Mouse (Mus musculus) lung, embryonic 14.5 days (tissue): ENCODE data around the gene Rbfox2. TPM values are rescaled to one million over a fixed set of nuclear protein-coding genes. Genes with fewer than 3 reads are reported as not detected.

ENCODE experiments used
- ATAC-seq: fragments of 200-750 bp; cut with Nextera tagmentation; 2 replicates; pipeline ENCODE4 v1.8.0; 2017; ENCODE audit warnings: mild to moderate bottlenecking, moderate TSS enrichment, moderate library complexity; ENCODE audit not compliant: insufficient read depth
- DNase-seq: peaks from one replicate; pipeline ENCODE4 v3.0.0-alpha.2; 2015
- H3K27ac ChIP-seq: fragments of 300-500 bp; sonication (generic); 2 replicates; pipeline ENCODE4 v1.5.1; 2014; ENCODE audit warnings: low read depth, mild to moderate bottlenecking, moderate library complexity
- H3K27me3 ChIP-seq: fragments of 300-500 bp; sonication (generic); 2 replicates; pipeline ENCODE4 v1.6.1; 2014; ENCODE audit warnings: low read length, control low read depth; ENCODE audit not compliant: insufficient read depth
- H3K36me3 ChIP-seq: fragments of 300-500 bp; sonication (generic); 2 replicates; pipeline ENCODE4 v1.6.1; 2014; ENCODE audit warnings: control low read depth; ENCODE audit not compliant: insufficient read depth
- H3K4me1 ChIP-seq: fragments of 300-500 bp; sonication (generic); 2 replicates; pipeline ENCODE4 v1.6.1; 2014; ENCODE audit warnings: antibody characterized with exemption, control low read depth; ENCODE audit not compliant: insufficient read depth
- H3K4me2 ChIP-seq: fragments of 300-500 bp; sonication (generic); 2 replicates; pipeline ENCODE4 v1.6.1; 2014; ENCODE audit warnings: mild to moderate bottlenecking
- H3K4me3 ChIP-seq: fragments of 300-500 bp; sonication (generic); 2 replicates; pipeline ENCODE4 v1.5.1; 2014; ENCODE audit warnings: low read depth, low read length
- H3K9ac ChIP-seq: fragments of 300-500 bp; sonication (generic); 2 replicates; pipeline ENCODE4 v1.6.1; 2014
- H3K9me3 ChIP-seq: fragments of 300-500 bp; sonication (generic); 2 replicates; pipeline ENCODE4 v1.6.1; 2016; ENCODE audit warnings: low read depth, low read length, control low read depth
- CTCF ChIP-seq: IDR thresholded peaks from 2 replicates; pipeline ENCODE4 v1.5.1; 2016; ENCODE audit warnings: antibody characterized with exemption, low read depth
- WGBS: fragments of 180-500 bp; shearing (Covaris S2); extraction: QIAGEN DNeasy Blood & Tissue Kit; methylation state at CpG from one replicate; pipeline ENCODE4 v1.1.7; 2014; 5-methylcytosine and 5-hydroxymethylcytosine counted together
- polyA plus RNA-seq: library from polyadenylated mRNA; unstranded; fragments of >200 nt; fragmentation: Nextera tagmentation; extraction: Ambion mirVana; gene quantifications from 2 replicates; pipeline ENCODE4 v1.2.1, GENCODE M21; 2014

The Rbfox2 gene
- polyA plus RNA-seq, 1 experiment from 2014 or later, result 55.8 TPM

DNA sequence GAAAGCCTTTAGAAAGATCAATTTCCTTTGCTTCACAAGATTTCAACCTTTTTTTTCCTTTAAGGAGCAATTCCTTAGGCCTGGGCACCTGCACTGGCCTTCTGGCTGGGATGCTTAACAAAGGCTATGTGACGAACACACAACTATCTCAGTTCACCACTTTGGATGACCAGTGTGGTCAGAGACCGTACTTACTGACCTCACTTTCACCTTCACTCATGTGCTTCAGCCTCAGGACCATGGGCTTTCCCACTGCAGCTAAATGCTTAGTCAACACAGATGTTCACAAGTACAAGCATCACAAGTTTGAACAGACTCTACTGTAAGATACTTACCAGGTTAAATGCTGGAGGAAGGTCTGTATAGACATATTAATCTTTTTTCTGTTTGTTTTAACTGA is 194.4 kb downstream of the Rbfox2 start:
- peaks cover 64% of the 10 kb centered on the region for H3K36me3 ChIP-seq
- 81% methylated on average over 2 of the region's 2 CpGs for WGBS

DNA sequence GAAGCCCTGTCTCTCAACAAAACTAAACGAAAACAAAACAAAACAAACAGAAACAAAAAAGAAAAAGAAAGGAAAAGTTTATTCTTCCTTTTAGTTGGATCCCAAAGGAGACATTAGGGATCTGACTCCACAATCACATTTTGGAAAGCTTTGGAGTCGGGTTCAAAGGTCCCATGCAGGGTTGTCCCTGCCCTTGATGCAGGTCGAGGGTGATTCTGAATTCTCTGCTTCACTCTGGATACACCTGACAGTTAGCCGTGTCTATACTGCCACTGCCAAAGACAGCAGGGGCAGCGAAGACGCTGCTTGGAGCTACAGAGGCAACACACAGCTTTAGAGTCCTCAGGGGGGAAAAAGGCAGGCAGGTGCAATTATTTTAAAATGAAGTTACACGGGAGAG is 194.9 kb downstream of the Rbfox2 start:
- ATAC-seq, result no peak
- Histone ChIP-seq H3K4me2 (no peak overlapping the region), H3K4me1 (no peaks in the 10 kb centered on the region), H3K4me3 (no peak overlapping the region), H3K27me3 (no peaks in the 10 kb centered on the region), H3K9me3 (no peaks in the 10 kb centered on the region), H3K27ac (no peak overlapping the region), H3K9ac (no peak overlapping the region), H3K36me3 (peaks cover 68% of the 10 kb centered on the region)
- TF ChIP-seq CTCF, result no peak
- no peak for DNase-seq
- 76% methylated on average over 7 of the region's 7 CpGs for WGBS

More for the DNA sequence above, 194.4 kb downstream of the Rbfox2 start:
- Histone ChIP-seq H3K27ac (no peak overlapping the region), H3K9me3 (no peaks in the 10 kb centered on the region), H3K27me3 (no peaks in the 10 kb centered on the region), H3K9ac (no peak overlapping the region), H3K4me3 (no peak overlapping the region), H3K4me1 (no peaks in the 10 kb centered on the region), H3K4me2 (no peak overlapping the region)
- DNase-seq, result no peak
- no peak for ATAC-seq
- no peak for TF ChIP-seq CTCF

DNA sequence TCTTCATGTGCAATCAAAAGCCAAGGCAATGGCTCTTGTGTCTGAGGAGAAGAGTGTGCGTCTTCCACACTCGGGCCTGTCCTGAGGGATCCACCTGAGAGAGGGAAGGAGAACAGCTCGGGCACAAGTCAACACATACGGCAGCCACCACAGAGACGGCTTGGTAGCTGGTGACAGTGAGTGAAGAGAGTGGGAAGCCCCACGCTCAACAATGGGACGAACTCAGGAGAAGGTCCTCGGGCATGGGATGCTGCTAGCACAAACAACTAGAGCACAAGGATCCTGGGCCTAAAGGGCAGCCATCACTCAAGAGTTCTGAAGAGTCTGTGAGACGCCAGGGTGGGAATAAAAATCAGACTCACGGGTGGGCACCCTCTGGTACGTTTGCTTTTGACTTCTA is 196.4 kb downstream of the Rbfox2 start:
- H3K36me3 ChIP-seq, result peaks cover 56% of the 10 kb centered on the region
- no peak for TF ChIP-seq CTCF
- no peak for DNase-seq
- H3K4me1 ChIP-seq, result no peaks in the 10 kb centered on the region
- no peaks in the 10 kb centered on the region for H3K9me3 ChIP-seq
- WGBS, result 60% methylated on average over 11 of the region's 11 CpGs
- no peak overlapping the region for H3K9ac ChIP-seq
- H3K27ac ChIP-seq, result no peak overlapping the region
- H3K4me3 ChIP-seq, result no peak overlapping the region
- H3K4me2 ChIP-seq, result no peak overlapping the region
- H3K27me3 ChIP-seq, result no peaks in the 10 kb centered on the region
- no peak for ATAC-seq

DNA sequence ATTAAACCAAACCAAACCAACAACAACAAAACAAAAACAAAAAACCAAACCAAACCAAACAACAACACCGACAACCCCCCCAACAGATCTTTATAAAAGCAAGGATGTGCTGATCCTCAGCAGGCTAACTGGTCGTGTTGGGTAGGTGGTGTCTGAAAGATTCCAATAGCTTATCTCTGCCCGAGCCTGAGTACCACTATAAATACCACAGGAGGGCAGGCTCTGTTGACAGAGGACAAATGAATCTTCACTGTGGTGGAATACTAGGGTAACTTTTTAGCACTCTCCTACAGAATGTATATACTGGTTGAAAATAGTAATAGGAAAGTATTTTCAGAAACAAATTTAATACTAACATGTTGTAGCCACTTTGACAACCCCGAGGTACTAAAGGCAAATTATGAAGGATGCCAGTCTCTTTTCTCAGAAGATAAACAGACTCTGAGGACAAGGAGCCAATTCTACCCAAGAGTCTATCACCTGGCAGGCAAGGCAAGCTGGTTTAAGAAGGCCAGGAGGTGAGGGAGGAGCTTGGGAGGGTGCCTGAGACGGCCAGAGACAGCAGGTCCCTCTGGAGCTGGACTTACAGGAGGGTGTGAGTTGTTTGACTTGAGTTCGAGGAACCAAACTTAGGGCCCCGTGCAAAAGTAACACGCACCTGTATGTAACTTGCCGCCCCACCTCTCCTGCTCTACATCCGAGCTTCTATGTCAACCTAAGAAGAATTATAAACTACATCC is 199.5 kb downstream of the Rbfox2 start:
- TF ChIP-seq CTCF, result no peak
- DNase-seq (no peak), ATAC-seq (no peak)
- Histone ChIP-seq H3K4me1 (no peaks in the 10 kb centered on the region), H3K9me3 (no peaks in the 10 kb centered on the region), H3K27ac (no peak overlapping the region), H3K27me3 (no peaks in the 10 kb centered on the region), H3K4me2 (no peak overlapping the region), H3K4me3 (no peak overlapping the region), H3K36me3 (peaks cover 46% of the 10 kb centered on the region), H3K9ac (no peak overlapping the region)
- 67% methylated on average over 10 of the region's 10 CpGs for WGBS

DNA sequence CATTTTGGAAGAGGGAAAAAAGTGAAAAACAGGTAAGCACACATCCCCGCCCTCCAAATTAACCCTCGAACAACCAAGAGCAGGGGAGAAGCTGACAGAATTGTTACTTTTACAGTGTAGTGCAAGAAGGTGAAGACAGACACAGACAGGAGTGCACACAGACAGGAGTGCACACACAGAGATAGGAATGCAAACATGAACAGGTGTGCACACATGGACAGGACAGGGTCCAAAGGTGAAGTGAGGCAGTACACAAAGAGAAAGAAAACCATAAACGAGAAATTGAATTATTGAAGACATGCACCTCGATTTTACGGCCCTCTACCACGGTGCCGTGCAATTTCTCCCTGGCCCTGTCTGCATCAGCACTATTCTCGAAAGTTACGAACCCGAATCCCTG is 201.5 kb downstream of the Rbfox2 start:
- DNase-seq (no peak), ATAC-seq (no peak)
- no peak overlapping the region for H3K27ac ChIP-seq
- H3K4me2 ChIP-seq, result no peak overlapping the region
- WGBS, result 71% methylated on average over 10 of the region's 10 CpGs
- TF ChIP-seq CTCF, result no peak
- H3K4me1 ChIP-seq, result no peaks in the 10 kb centered on the region
- no peaks in the 10 kb centered on the region for H3K27me3 ChIP-seq
- H3K9ac ChIP-seq, result no peak overlapping the region
- H3K36me3 ChIP-seq, result peaks cover 49% of the 10 kb centered on the region
- no peak overlapping the region for H3K4me3 ChIP-seq
- H3K9me3 ChIP-seq, result no peaks in the 10 kb centered on the region

DNA sequence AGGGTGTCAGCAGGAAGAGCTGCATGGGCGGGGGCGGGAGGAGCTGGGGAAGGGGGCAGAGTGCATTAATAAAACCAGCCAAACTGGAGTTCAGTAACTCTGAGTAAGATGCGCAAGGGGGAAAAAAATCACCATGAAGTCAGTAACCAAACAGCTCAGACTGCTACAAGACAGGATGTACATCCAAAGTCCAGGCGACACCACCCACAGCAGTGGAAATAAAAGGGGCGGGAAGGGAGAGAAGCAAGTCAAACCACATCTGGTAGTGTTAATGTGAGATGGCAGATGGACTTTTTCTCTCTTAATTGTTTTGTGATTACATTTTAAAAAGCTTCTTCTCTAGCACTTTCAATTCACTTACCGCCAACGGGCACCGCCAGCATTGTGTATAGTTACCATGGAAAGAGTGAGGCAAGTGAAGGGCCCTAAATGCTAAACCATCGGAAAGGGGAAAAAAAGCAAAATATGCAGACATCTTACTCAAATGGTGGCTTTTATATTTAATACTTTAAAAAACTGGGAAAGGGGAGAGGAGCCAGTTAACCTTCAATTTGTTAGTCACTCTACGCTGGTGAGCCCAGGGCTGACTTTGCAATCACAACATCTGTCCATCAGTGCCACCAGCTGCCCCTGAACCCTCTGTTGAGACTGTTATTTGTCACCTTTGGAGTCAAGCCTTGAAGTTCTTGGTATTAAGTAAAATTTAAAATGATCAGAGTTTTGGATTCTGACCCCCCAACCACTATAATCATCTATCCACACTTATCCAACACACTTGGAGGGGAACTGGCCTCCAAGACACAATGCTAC is 202.2 kb downstream of the Rbfox2 start:
- no peak overlapping the region for H3K4me2 ChIP-seq
- peak; percentile 35 for DNase-seq
- TF ChIP-seq CTCF, result no peak

DNA sequence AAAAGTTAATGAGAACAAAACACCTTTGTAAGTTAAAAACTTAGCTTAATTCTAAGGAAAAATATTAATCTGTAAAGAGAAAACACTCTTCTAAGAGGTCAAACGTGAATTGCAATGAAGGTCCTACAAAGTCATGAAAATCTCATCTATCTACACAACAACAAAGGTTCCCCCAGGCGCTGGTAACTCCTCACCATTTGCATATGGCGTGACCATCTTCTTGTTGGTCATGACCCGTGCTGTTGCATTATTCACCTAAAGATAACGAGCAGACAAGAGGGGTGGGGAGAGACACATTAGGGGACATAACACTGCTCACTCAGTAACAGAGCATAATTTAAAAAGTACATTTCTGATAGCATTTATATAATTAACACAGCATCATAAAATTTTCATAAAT is 204.1 kb downstream of the Rbfox2 start:
- ATAC-seq (no peak), DNase-seq (no peak)
- Histone ChIP-seq H3K9ac (no peak overlapping the region), H3K27me3 (no peaks in the 10 kb centered on the region), H3K36me3 (peaks cover 58% of the 10 kb centered on the region), H3K9me3 (no peaks in the 10 kb centered on the region), H3K27ac (no peak overlapping the region), H3K4me2 (no peak overlapping the region), H3K4me1 (no peaks in the 10 kb centered on the region), H3K4me3 (no peak overlapping the region)
- WGBS, result 88% methylated on average over 5 of the region's 5 CpGs
- no peak for TF ChIP-seq CTCF

More for the DNA sequence above, 202.2 kb downstream of the Rbfox2 start:
- Histone ChIP-seq H3K4me3 (no peak overlapping the region), H3K9me3 (no peaks in the 10 kb centered on the region), H3K4me1 (no peaks in the 10 kb centered on the region), H3K27me3 (no peaks in the 10 kb centered on the region), H3K9ac (no peak overlapping the region), H3K36me3 (peaks cover 51% of the 10 kb centered on the region), H3K27ac (peak overlapping the region; percentile 3; the same call in 1 of the 2 replicates)
- WGBS, result 63% methylated on average over 10 of the region's 10 CpGs
- no peak for ATAC-seq
